Mouse (Mus musculus) heart, postnatal 4 days (tissue): ENCODE data around the gene Tmem41a. TPM values are rescaled to one million over a fixed set of nuclear protein-coding genes. Genes with fewer than 3 reads are reported as not detected.
A peak's percentile ranks its signal among the peaks of the same experiment; 100 is the strongest.
"Not testable (repeated sequence)": the region's sequence is repeated elsewhere in the genome, so short reads cannot be mapped to it uniquely, and the experiment has no call there.

Experiments
- DNase-seq: peaks from one replicate; pipeline ENCODE4 v3.0.0; 2021
- total RNA-seq, 2 experiments: library from RNA; stranded (reverse); gene quantifications; 2 replicates each; pipeline ENCODE4 v1.2.3; 2021

Gene Tmem41a
- 10 to 100 TPM; 19.4 to 23.7 TPM for total RNA-seq

GRCm38 (mm10) chr16:21946761-21947715 is at the start of gene Tmem41a:
TSS of gene Tmem41a (minus strand) at chr16:21947552.
- peak; percentile 89 for DNase-seq

DNA sequence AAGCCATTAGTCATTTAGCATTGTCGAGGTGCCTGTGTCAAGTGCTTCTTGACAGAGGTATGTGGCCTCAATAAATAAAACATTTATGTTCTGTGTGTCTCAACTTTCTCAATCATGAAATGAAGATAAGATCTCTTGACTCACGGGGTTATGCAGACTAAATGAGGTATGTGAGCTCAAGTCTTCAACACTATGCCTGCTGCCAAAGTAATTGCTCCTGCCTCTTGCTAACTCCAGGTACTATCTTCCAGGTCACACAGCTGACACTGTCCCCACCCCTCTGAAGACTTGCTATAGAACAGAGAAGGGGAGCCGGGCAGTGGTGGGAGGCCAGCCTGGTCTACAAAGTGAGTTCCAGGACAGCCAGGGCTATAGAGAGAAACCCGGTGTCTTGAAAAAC is 49.0 kb upstream of the Tmem41a start:
- no peak for DNase-seq

GRCm38 (mm10) chr16:21995304-21995703 is 48.0 kb upstream of the Tmem41a start, which contains the start of gene Liph:
TSS of gene Liph (minus strand) at chr16:21995663.
- DNase-seq, result peak; percentile 18

DNA sequence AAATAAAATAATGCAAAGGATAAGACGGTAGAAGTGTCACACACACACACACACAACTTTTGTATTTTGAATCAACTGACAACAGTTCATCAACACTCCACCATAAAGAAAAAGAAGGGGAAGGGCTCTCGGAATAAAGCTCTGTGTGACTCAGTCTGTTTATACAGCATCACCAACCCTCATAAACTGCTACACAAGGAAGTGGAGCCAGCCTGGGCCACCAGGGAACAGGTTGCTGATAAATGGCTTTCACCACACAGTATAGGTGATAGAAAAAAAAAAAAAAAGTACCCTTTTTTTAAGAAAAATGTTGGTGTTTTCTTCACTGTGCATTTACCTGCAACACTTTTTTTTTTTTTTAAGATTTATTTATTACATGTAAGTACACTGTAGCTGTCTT is 44.4 kb upstream of the Tmem41a start:
- DNase-seq, result no peak

DNA sequence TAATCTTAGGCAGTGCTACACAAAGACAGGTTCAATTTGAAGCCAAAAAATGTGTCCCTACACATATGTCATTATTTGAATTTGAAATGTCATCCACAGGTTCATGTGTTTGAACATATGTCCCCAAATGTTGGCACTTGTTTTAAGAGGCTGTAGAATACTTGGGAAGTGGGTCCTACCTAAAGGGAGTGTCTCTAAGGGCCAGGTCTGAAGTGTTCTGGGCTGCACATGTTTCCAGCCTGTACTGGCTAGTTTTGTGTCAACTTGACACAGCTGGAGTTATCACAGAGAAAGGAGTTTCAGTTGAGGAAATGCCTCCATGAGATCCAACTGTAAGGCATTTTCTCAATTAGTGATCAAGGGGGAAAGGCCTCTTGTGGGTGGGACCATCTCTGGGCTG is 43.5 kb upstream of the Tmem41a start:
- DNase-seq, result not testable (repeated sequence)

GRCm38 (mm10) chr16:21987956-21988355 is 40.6 kb upstream of the Tmem41a start:
- DNase-seq, result no peak

- no peak for DNase-seq
Measured at GRCm38 (mm10) chr16:21986191-21986590, 38.8 kb upstream of the Tmem41a start.

DNA sequence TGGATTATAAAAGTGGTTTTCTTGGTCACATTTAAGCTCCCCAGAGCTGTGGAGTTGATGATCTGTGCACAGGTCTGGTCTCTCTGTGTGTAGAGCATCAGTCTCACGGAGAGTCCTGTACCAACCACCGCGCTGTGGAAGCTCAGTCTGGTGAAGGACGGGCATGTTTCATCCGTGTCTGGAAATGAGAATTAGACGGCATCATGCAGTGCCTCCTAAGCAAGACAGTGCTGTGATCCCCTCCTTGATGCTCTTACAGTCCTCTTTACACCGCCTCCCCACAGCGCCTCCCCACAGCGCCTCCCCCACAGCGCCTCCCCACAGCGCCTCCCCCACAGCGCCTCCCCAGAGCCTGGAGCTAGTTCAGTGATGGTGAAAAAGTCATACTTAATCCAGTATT is 36.7 kb upstream of the Tmem41a start:
- DNase-seq, result no peak

DNA sequence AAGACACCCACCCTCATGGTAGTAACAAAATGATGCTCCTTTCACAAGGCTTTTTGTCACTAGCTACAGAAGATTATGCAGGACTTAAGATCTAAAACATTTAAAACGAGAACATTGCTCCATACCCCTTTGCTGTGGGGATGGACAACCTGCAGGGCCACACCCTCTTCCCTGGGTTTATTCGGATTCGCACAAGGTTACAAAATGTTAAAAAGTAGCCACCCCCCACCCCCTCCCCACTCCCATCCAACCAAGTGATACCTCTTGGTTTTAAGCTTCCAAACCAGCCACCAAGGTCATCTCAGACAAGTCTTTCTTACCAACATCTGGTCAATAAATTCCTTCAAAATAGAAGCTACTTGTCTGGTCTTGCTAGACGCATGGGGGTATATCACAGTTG is 36.2 kb upstream of the Tmem41a start:
- no peak for DNase-seq

DNA sequence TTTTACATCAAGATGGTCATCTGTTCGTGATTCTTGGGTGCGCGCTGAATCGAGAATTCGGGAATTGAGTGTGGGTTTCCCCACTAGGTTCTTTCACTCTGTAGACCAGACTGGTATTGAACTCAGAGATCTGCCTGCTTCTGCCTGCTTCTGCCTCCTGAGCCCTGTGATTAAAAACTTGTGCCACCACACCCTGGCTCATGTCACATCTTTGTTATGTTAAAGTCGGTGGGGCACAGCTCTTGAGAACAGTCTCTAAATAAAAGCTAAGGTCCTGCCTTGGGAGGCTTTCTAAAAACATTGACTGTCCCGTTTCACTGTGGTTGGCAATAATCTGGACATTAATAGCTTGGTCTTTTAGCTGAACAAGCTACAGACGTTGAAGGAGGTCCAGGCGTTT is 35.8 kb upstream of the Tmem41a start:
- no peak for DNase-seq

- no peak for DNase-seq
Measured at GRCm38 (mm10) chr16:21977347-21977746, 30.0 kb upstream of the Tmem41a start.

DNA sequence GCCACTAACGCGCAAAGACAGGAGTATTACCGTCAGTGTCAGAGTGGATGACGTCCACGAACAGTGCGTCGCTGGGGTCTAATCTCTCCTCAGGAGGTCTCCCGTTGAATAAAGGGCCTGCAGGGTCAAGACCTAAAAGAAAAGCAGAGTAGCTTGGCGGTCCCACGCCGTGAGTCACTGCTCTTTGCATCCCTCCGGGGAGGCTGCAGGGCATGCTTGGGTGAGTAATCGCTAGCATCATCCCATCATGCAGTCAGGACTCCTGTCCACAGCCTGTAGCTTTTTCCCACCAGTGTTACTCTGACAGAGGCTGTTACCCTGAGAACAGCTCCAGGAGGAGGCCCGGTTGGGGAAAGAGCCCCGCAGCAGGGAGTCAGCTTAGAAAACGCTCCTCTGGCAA is 28.9 kb upstream of the Tmem41a start:
- peak; percentile 17 for DNase-seq

GRCm38 (mm10) chr16:21971446-21971845 is 24.1 kb upstream of the Tmem41a start:
- DNase-seq, result no peak

DNA sequence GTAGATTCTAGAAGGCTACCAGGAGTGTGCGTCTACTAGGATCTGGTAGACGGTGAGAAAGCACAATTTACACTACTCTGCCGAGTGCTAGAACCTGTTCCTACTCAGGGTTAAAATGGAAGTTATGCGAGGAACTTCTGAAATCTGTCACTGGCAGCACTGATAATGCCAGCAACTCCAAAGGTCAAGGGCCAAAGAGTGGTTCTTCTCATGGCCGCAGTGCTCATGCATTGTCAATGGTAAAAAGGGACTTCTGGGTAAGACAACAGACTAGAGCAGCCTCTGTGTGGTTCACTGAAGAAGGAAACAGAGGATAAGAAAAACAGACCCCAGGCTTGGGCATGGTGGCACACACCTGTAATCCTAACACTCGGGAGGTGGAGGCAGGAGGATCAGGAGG is 23.2 kb upstream of the Tmem41a start:
- no peak for DNase-seq

GRCm38 (mm10) chr16:21969874-21970273 is 22.5 kb upstream of the Tmem41a start:
- no peak for DNase-seq

GRCm38 (mm10) chr16:21965576-21965975 is 18.2 kb upstream of the Tmem41a start:
- DNase-seq, result no peak

DNA sequence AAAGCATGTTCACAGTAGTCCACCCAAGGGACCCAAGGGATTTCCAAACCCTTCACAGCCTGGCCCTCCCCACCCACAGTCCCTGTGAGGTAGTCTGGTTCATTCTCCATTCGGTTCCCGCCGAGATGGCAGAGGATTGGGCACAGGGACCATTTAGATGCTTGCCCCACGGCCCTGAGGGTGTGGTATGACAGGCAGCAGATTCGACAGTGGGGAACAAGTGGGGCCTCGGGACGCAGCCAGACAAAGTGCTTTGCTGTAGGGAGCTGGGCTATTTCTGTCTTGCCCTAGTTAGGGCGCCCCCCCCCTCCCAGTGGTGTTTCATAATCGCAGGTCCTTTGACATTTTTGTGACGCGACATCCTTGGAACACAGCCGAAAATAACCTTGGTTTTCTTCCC is 8.2 kb upstream of the Tmem41a start:
- peak; percentile 58 for DNase-seq

GRCm38 (mm10) chr16:21928471-21928870 is 18.9 kb downstream of the Tmem41a start:
- no peak for DNase-seq

- DNase-seq, result peak; percentile 6
Measured at GRCm38 (mm10) chr16:21916681-21917080, 30.7 kb downstream of the Tmem41a start.

DNA sequence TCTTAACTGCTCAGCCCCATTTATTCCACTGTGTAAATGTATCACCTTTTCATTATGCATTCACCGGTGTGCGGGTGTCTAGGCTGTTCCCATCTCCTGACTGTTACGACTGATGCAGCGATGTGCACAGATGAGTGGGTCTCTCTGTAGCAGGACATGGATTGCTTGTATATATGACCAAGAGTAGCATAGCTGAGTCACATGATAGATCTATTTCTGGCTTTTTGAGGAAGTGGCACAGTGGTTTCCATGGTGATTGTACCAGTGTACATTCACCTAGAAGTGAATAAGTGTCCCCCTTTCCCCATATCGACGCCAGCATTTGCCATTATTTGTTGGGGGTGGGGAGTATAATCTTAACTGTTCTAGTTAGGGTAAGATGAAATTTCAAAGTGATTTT is 34.0 kb downstream of the Tmem41a start:
- DNase-seq, result no peak

DNA sequence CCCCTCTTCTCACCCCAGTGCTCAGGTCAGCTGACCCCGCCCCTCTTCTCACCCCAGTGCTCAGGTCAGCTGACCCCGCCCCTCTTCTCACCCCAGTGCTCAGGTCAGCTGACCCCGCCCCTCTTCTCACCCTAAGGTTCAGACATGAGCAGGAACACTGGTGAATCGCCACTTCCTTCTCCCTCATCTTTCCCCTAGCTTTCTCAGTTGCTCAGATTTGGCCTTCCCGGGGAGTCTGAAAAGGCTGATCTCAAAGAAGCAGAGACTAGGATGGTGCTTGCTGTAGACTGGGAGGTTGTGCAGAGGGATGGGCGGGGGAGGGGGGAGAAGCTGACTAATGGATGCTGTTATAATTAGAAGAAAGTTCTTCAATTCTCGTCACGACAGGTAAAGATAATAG is 38.4 kb downstream of the Tmem41a start:
- DNase-seq, result not testable (repeated sequence)

DNA sequence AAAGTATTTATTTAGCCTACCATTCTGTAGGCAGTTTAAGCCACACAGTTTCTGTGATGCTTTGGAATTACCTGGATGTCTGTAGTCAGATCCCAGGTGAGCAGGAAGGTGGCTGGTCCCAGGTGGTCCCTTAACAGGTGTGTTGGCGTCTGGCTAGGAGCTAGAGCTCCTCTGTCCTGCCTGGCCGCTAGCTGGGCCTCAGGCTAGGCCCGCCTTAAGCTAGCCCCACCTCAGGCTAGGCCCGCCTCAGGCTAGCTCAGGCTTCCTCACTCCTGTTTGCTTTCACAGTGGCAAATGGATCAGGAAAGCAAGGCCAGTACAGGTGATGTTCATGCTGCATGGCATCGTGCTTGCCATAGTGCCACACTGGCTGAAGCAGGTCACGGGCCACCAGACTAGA is 40.5 kb downstream of the Tmem41a start:
- DNase-seq, result no peak

DNA sequence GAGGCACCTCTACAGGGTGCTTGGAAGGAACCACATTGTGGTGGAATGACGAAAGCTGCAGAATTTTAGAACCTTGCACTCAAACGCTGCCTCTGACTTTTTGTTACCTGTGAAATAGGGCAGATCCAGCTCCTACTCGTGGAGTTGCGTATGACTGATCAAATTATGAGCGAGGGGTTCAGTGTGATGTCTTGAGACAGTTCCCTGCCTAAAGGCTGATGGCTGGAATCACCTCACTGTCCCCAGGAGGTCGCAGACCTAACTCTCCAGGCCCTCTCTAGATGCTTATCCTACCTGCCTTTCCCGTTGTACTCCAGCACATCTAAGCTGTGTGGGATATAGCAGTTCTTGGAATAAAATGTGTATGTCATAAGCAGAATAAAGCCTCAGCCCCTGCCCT is 41.4 kb downstream of the Tmem41a start:
- DNase-seq, result no peak

GRCm38 (mm10) chr16:21904636-21905035 is 42.7 kb downstream of the Tmem41a start:
- DNase-seq, result no peak
